In genomic region chr16:26276789-26277188, GRCm38 (mm10) we compare ENCODE assay signal across 26 mouse cellular contexts.
DNase-seq lines count a peak whose midpoint lies in the region; ATAC-seq and TF ChIP-seq lines count a peak whose summit lies in the region.
"Had no signal": no experiment of that assay in that cellular context is flagged by ENCODE, and none has a peak within 500 bp of the region (broad histone marks: within the 10 kb centered on the region; RNA-seq: fewer than 3 reads in every experiment).

No protein-coding gene starts in this region.

- no peak overlapping the region for H3K4me2 ChIP-seq in forebrain, embryonic 14.5 days (ENCODE audit: low read length)
- H3K4me2 ChIP-seq: forebrain, embryonic 13.5 days; heart, embryonic 13.5 days; hindbrain, embryonic 14.5 days had no signal

- no peak for TF ChIP-seq CTCF in MEL (IDR thresholded peaks at IDR 0.05 in 2 of 3, conservative IDR thresholded peaks at IDR 0.05 in 1 of 3; ENCODE audit: control insufficient read depth in 1 of 3, insufficient read depth in 1 of 3, low read depth in 2 of 3, low read length in 3 of 3, poor library complexity in 1 of 3, severe bottlenecking in 1 of 3)
- TF ChIP-seq CTCF in layer of hippocampus, adult 2 months (conservative IDR thresholded peaks at IDR 0.05) = no peak

- H3K27me3 ChIP-seq in MEL (ENCODE audit: control insufficient read depth in 1 of 2, insufficient read depth in 2 of 2, low read length in 2 of 2) = no peaks in the 10 kb centered on the region
- H3K27me3 ChIP-seq in forebrain, embryonic 14.5 days (replicated peaks; ENCODE audit: control insufficient read depth, insufficient read depth, low read length) = no peaks in the 10 kb centered on the region
- H3K27me3 ChIP-seq: forebrain, embryonic 13.5 days; heart, embryonic 13.5 days had no signal

- no peak overlapping the region for H3K27ac ChIP-seq in MEL (ENCODE audit: control insufficient read depth, low read depth, low read length)
- no peak overlapping the region for H3K27ac ChIP-seq in layer of hippocampus, adult 2 months
- no peak overlapping the region for H3K27ac ChIP-seq in forebrain, embryonic 14.5 days (ENCODE audit: low read depth, low read length)
- H3K27ac ChIP-seq: forebrain, embryonic 10.5 days; forebrain, embryonic 13.5 days; heart, adult 2 months; heart, embryonic 10.5 days; heart, embryonic 13.5 days; hindbrain, embryonic 14.5 days; hindbrain, postnatal 0 days had no signal

- H3K9ac ChIP-seq in MEL (ENCODE audit: control insufficient read depth, low read depth, low read length, poor library complexity, severe bottlenecking) = no peak overlapping the region
- no peak overlapping the region for H3K9ac ChIP-seq in forebrain, embryonic 14.5 days (ENCODE audit: low read length)
- H3K9ac ChIP-seq: forebrain, embryonic 13.5 days; forebrain, postnatal 0 days; heart, embryonic 13.5 days; hindbrain, embryonic 14.5 days had no signal

- H3K4me3 ChIP-seq in MEL (ENCODE audit: control insufficient read depth in 1 of 2, insufficient read depth in 1 of 2, low read depth in 2 of 2, low read length in 2 of 2) = no peak overlapping the region
- H3K4me3 ChIP-seq in layer of hippocampus, adult 2 months = no peak overlapping the region
- H3K4me3 ChIP-seq in forebrain, embryonic 14.5 days (ENCODE audit: low read depth, low read length) = no peak overlapping the region
- H3K4me3 ChIP-seq: forebrain, embryonic 10.5 days; forebrain, embryonic 13.5 days; heart, adult 2 months; heart, embryonic 10.5 days; heart, embryonic 13.5 days had no signal

- no peak for TF ChIP-seq EP300 in MEL (IDR thresholded peaks at IDR 0.05; ENCODE audit: low read depth in 1 of 2, low read length in 2 of 2)

- peak; percentile 60 for DNase-seq in 3T3-L1 (ENCODE audit: low read depth, low spot score)
- DNase-seq in MEL (ENCODE audit: low read depth, low spot score) = peak; percentile 24
- no peak for DNase-seq in layer of hippocampus, adult 2 months (ENCODE audit: low spot score in 2 of 2)
- DNase-seq in forebrain, embryonic 14.5 days (ENCODE audit: low spot score) = no peak
- DNase-seq in lung, postnatal 4 days = no peak
- DNase-seq: adrenal gland, adult 2 months; adrenal gland, postnatal 14 days; cerebellum, adult 11-12 months; cerebellum, adult 8-10 months; cerebellum, postnatal 10 days; cerebellum, postnatal 36 days; embryo, embryonic 11 days; forebrain, postnatal 0 days; gastrocnemius, postnatal 25 days; heart, adult 2 months; heart, postnatal 14 days; heart, postnatal 4 days had no signal

- ATAC-seq in megakaryocyte, adult 5-6 weeks (ENCODE audit: poor library complexity, severe bottlenecking) = peak; percentile 88
- ATAC-seq in forebrain, embryonic 14.5 days = no peak
- ATAC-seq: forebrain, embryonic 13.5 days; forebrain, postnatal 0 days; hindbrain, postnatal 0 days; inflammation-experienced regulatory T-cells, adult 6 months; intestine, embryonic 16.5 days had no signal

- no peaks in the 10 kb centered on the region for H3K36me3 ChIP-seq in MEL (ENCODE audit: control insufficient read depth in 1 of 2, insufficient read depth in 2 of 2, low read length in 2 of 2)
- no peaks in the 10 kb centered on the region for H3K36me3 ChIP-seq in forebrain, embryonic 14.5 days (ENCODE audit: control insufficient read depth, insufficient read depth, low read length)
- H3K36me3 ChIP-seq: forebrain, embryonic 10.5 days; heart, embryonic 10.5 days; heart, embryonic 13.5 days had no signal

- TF ChIP-seq RAD21 in MEL (IDR thresholded peaks at IDR 0.05; ENCODE audit: low read depth, low read length) = no peak

- no peaks in the 10 kb centered on the region for H3K9me3 ChIP-seq in MEL (replicated peaks; ENCODE audit: insufficient read depth, low read length)
- no peaks in the 10 kb centered on the region for H3K9me3 ChIP-seq in forebrain, embryonic 14.5 days (replicated peaks; ENCODE audit: control insufficient read depth, low read length)
- H3K9me3 ChIP-seq: forebrain, embryonic 10.5 days; forebrain, embryonic 13.5 days; heart, embryonic 10.5 days; heart, embryonic 13.5 days had no signal

- no peaks in the 10 kb centered on the region for H3K4me1 ChIP-seq in MEL (ENCODE audit: control insufficient read depth in 1 of 2, insufficient read depth in 2 of 2, low read length in 2 of 2)
- H3K4me1 ChIP-seq in forebrain, embryonic 14.5 days (ENCODE audit: control insufficient read depth, insufficient read depth, low read length) = no peaks in the 10 kb centered on the region
- H3K4me1 ChIP-seq: forebrain, embryonic 10.5 days; forebrain, embryonic 13.5 days; heart, embryonic 10.5 days; heart, embryonic 13.5 days had no signal

- 89% methylated on average over 1 of the region's 1 CpGs for WGBS in forebrain, embryonic 14.5 days

- no peak for TF ChIP-seq POLR2A in MEL (IDR thresholded peaks at IDR 0.05; ENCODE audit: control insufficient read depth in 1 of 2, insufficient read depth in 1 of 2, low read depth in 1 of 2, low read length in 2 of 2, poor library complexity in 1 of 2)

- no peaks in the 10 kb centered on the region for H3K79me2 ChIP-seq in MEL (ENCODE audit: control insufficient read depth, insufficient read depth, low read length, poor library complexity)

TF ChIP-seq in MEL, 35 proteins besides CTCF, POLR2A, EP300 and RAD21:
- no peak for TF ChIP-seq TAL1 (IDR thresholded peaks at IDR 0.05; ENCODE audit: low read length)
- TF ChIP-seq MAZ (IDR thresholded peaks at IDR 0.05; ENCODE audit: low read depth, low read length) = no peak
- no peak for TF ChIP-seq MYB (IDR thresholded peaks at IDR 0.05; ENCODE audit: low read depth, low read length)
- TF ChIP-seq KAT2A (conservative IDR thresholded peaks at IDR 0.05; ENCODE audit: low read depth, low read length) = no peak
- no peak for TF ChIP-seq GABPA (IDR thresholded peaks at IDR 0.05; ENCODE audit: low read depth, low read length)
- no peak for TF ChIP-seq ETS1 (IDR thresholded peaks at IDR 0.05; ENCODE audit: low read depth, low read length)
- TF ChIP-seq UBTF (IDR thresholded peaks at IDR 0.05; ENCODE audit: borderline replicate concordance, insufficient read depth, low read depth, low read length) = no peak
- no peak for TF ChIP-seq MYC (IDR thresholded peaks at IDR 0.05; ENCODE audit: low read depth, low read length)
- no peak for TF ChIP-seq MXI1 (IDR thresholded peaks at IDR 0.05; ENCODE audit: low read depth, low read length)
- TF ChIP-seq JUND (IDR thresholded peaks at IDR 0.05; ENCODE audit: low read depth, low read length) = no peak
- no peak for TF ChIP-seq MAX (IDR thresholded peaks at IDR 0.05; ENCODE audit: low read length)

Comparison
In these comparisons a context has a peak if more than half of its experiments do, and no peak if none do; other contexts are left out.
1. DNase-seq: peak in 3T3-L1 (single experiment) and MEL (single experiment); none in layer of hippocampus, adult 2 months (0 of 2), forebrain, embryonic 14.5 days (single experiment) and lung, postnatal 4 days (0 of 2).